Mouse (Mus musculus) gastrocnemius, adult 18-20 months (tissue): ENCODE measurements around the gene Khk. TPM values are rescaled to one million over a fixed set of nuclear protein-coding genes. Genes with fewer than 3 reads are reported as not detected.

Experiments
- DNase-seq: peaks from one replicate; pipeline ENCODE4 v3.0.0; 2021; ENCODE audit warnings: low spot score
- total RNA-seq, 2 experiments: library from RNA; stranded (reverse); gene quantifications; 2 replicates each; pipeline ENCODE4 v1.2.3; 2021

Khk gene
- total RNA-seq, 2 experiments from 2014 or later = 36.5 to 36.6 TPM

GRCm38 (mm10) chr5:30913060-30913841 is 8.0 kb upstream of the Khk start, which contains the start of gene Emilin1:
Emilin1 (plus strand) TSS chr5:30913402.
- peak; percentile 65 for DNase-seq

- no peak for DNase-seq
Measured at GRCm38 (mm10) chr5:30914101-30914635, 7.1 kb upstream of the Khk start.

GRCm38 (mm10) chr5:30914849-30915248 is 6.4 kb upstream of the Khk start:
- DNase-seq = no peak

GRCm38 (mm10) chr5:30915456-30915855 is 5.8 kb upstream of the Khk start:
- DNase-seq = no peak

- DNase-seq = peak; percentile 94
Measured at GRCm38 (mm10) chr5:30915974-30916433, 5.2 kb upstream of the Khk start.

- DNase-seq = no peak
Measured at GRCm38 (mm10) chr5:30916841-30917240, 4.4 kb upstream of the Khk start.

- no peak for DNase-seq
Measured at GRCm38 (mm10) chr5:30917348-30917747, 3.9 kb upstream of the Khk start.

- DNase-seq = no peak
Measured at GRCm38 (mm10) chr5:30917891-30918670, 3.1 kb upstream of the Khk start.

- DNase-seq = no peak
Measured at GRCm38 (mm10) chr5:30918691-30919090, 2.5 kb upstream of the Khk start.

- DNase-seq = no peak
Measured at GRCm38 (mm10) chr5:30919831-30920614, 1.2 kb upstream of the Khk start.

GRCm38 (mm10) chr5:30920621-30921020 is 610 bp upstream of the Khk start:
- no peak for DNase-seq

GRCm38 (mm10) chr5:30922581-30923041 is 1.4 kb downstream of the Khk start:
- DNase-seq = no peak

- DNase-seq = no peak
Measured at GRCm38 (mm10) chr5:30923119-30923518, 1.9 kb downstream of the Khk start.

GRCm38 (mm10) chr5:30924614-30925013 is 3.4 kb downstream of the Khk start:
- no peak for DNase-seq

- no peak for DNase-seq
Measured at GRCm38 (mm10) chr5:30925217-30925616, 4.0 kb downstream of the Khk start.

- no peak for DNase-seq
Measured at GRCm38 (mm10) chr5:30926073-30926472, 4.8 kb downstream of the Khk start.

- no peak for DNase-seq
Measured at GRCm38 (mm10) chr5:30927945-30928529, 6.8 kb downstream of the Khk start.

- DNase-seq = peak; percentile 87
Measured at GRCm38 (mm10) chr5:30930121-30930520, 8.9 kb downstream of the Khk start.

GRCm38 (mm10) chr5:30930846-30931245 is 9.6 kb downstream of the Khk start:
- no peak for DNase-seq

- DNase-seq = peak; percentile 60
Measured at GRCm38 (mm10) chr5:30931378-30931777, 10.1 kb downstream of the Khk start.

GRCm38 (mm10) chr5:30933705-30934104 is 12.5 kb downstream of the Khk start:
- DNase-seq = no peak
